Mouse (Mus musculus) lung, embryonic 14.5 days (tissue): ENCODE measurements around the gene Hspa1l. TPM values are rescaled to one million over a fixed set of nuclear protein-coding genes. Genes with fewer than 3 reads are reported as not detected.
"Not testable (repeated sequence)": the region's sequence is repeated elsewhere in the genome, so short reads cannot be mapped to it uniquely, and the experiment has no call there.

Experiments
- ATAC-seq: fragments of 200-750 bp; cut with Nextera tagmentation; 2 replicates; pipeline ENCODE4 v1.8.0; 2017; ENCODE audit warnings: mild to moderate bottlenecking, moderate TSS enrichment, moderate library complexity; ENCODE audit not compliant: insufficient read depth
- DNase-seq: peaks from one replicate; pipeline ENCODE4 v3.0.0-alpha.2; 2015
- H3K27ac ChIP-seq: fragments of 300-500 bp; sonication (generic); 2 replicates; pipeline ENCODE4 v1.5.1; 2014; ENCODE audit warnings: low read depth, mild to moderate bottlenecking, moderate library complexity
- H3K27me3 ChIP-seq: fragments of 300-500 bp; sonication (generic); 2 replicates; pipeline ENCODE4 v1.6.1; 2014; ENCODE audit warnings: low read length, control low read depth; ENCODE audit not compliant: insufficient read depth
- H3K36me3 ChIP-seq: fragments of 300-500 bp; sonication (generic); 2 replicates; pipeline ENCODE4 v1.6.1; 2014; ENCODE audit warnings: control low read depth; ENCODE audit not compliant: insufficient read depth
- H3K4me1 ChIP-seq: fragments of 300-500 bp; sonication (generic); 2 replicates; pipeline ENCODE4 v1.6.1; 2014; ENCODE audit warnings: antibody characterized with exemption, control low read depth; ENCODE audit not compliant: insufficient read depth
- H3K4me2 ChIP-seq: fragments of 300-500 bp; sonication (generic); 2 replicates; pipeline ENCODE4 v1.6.1; 2014; ENCODE audit warnings: mild to moderate bottlenecking
- H3K4me3 ChIP-seq: fragments of 300-500 bp; sonication (generic); 2 replicates; pipeline ENCODE4 v1.5.1; 2014; ENCODE audit warnings: low read depth, low read length
- H3K9ac ChIP-seq: fragments of 300-500 bp; sonication (generic); 2 replicates; pipeline ENCODE4 v1.6.1; 2014
- H3K9me3 ChIP-seq: fragments of 300-500 bp; sonication (generic); 2 replicates; pipeline ENCODE4 v1.6.1; 2016; ENCODE audit warnings: low read depth, low read length, control low read depth
- CTCF ChIP-seq: IDR thresholded peaks from 2 replicates; pipeline ENCODE4 v1.5.1; 2016; ENCODE audit warnings: antibody characterized with exemption, low read depth
- WGBS: fragments of 180-500 bp; shearing (Covaris S2); extraction: QIAGEN DNeasy Blood & Tissue Kit; methylation state at CpG from one replicate; pipeline ENCODE4 v1.1.7; 2014; 5-methylcytosine and 5-hydroxymethylcytosine counted together
- polyA plus RNA-seq: library from polyadenylated mRNA; unstranded; fragments of >200 nt; fragmentation: Nextera tagmentation; extraction: Ambion mirVana; gene quantifications from 2 replicates; pipeline ENCODE4 v1.2.1, GENCODE M21; 2014

The Hspa1l gene
- polyA plus RNA-seq, 1 experiment from 2014 or later: 0.83 TPM

DNA sequence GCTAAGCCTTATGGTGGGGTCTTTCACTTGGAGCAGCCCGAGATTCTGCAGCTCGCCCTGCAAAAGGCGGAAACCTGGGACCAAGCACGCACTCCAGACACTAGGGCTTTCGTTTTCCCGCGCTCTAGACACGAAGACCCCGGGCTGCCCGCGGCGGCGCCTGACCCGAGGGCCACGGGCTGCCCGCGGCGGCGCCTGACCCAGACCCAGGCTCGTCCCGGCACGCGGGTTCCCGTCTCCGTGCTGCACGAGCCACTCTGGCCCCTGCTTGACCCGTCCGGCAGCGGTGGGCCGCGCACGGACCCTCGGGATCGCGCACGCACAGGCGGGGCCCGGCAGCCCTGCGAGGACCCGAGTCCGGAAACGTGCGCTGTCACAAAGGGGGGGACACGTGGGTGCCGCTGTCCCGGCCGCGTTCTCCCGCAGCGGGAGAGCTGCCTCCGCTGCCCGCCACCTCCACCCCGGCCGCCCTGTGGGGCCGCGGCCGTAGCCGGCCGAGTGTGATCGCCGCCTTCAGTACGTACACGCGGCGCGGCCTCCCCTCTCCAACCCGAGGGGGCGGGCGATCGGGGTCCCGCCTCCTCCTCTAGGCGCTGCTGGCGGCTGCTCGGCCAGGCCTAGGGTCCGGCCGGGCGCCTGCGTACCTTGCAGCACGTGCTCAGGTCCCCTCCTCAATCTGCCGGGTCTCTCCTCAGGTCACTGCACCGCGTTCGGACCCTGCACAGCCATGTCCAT is 28.4 kb downstream of the Hspa1l start, which contains the start of gene Vars:
Vars (plus strand) TSS at position 271 of the 735 bp plus-strand sequence.
- H3K4me1 ChIP-seq: peaks cover 23% of the 10 kb centered on the region
- H3K4me3 ChIP-seq: peak within 1 kb of the TSS; percentile 92
- H3K4me2 ChIP-seq: peak within 1 kb of the TSS; percentile 96
- no peaks in the 10 kb centered on the region for H3K27me3 ChIP-seq
- peak within 1 kb of the TSS; percentile 97 for H3K27ac ChIP-seq
- H3K9me3 ChIP-seq: no peaks in the 10 kb centered on the region
- under 1% methylated on average over 81 of the region's 83 CpGs for WGBS
- DNase-seq (peak; percentile 96), ATAC-seq (peak; percentile 94)
- TF ChIP-seq CTCF: no peak
- H3K9ac ChIP-seq: peak within 1 kb of the TSS; percentile 96
- H3K36me3 ChIP-seq: peaks cover 50% of the 10 kb centered on the region

- Histone ChIP-seq H3K27ac (peak overlapping the region; percentile 97), H3K4me2 (peak overlapping the region; percentile 96), H3K36me3 (peaks cover 53% of the 10 kb centered on the region), H3K4me1 (peaks cover 23% of the 10 kb centered on the region), H3K9ac (peak overlapping the region; percentile 96), H3K4me3 (peak overlapping the region; percentile 92), H3K9me3 (no peaks in the 10 kb centered on the region), H3K27me3 (no peaks in the 10 kb centered on the region)
- TF ChIP-seq CTCF: no peak
- WGBS: 1% methylated on average over 35 of the region's 35 CpGs
- DNase-seq: peak; percentile 63
- ATAC-seq: peak; percentile 13
Observed at GRCm38 (mm10) chr17:35001452-35002152, 29.1 kb downstream of the Hspa1l start.

DNA sequence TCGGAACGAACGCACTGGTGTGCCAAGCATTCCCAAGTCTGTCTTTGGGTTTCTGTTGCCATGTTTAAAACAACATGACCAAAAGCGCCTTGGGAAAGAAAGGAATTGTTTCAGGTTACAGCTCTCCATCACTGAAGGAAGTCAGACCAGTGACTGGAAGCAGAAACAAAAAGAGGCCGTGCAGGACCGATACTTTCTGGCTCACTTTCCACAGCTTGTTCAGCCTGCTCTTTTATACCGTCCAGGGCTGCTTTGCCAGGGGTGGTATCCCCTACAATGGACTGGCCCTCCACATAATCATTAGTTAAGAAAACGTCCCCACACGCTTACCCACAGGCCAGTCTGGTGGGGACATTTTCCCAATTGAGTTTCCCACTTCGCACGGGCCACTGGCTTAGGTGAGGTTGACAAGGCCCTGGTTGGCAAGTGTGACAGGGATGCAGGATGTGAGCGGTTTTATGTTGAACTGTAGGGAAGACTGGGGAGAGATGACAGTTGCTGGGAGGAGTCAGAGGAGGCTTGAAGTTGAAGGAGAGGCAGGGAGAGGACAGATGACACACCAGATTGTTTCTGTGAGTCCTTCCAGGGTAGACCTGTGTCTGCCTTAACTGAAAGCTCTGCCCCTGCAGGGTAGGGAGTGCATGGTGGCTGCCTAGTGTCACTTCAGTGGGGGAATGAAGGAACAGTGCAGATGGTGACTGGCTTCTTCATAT is 29.8 kb downstream of the Hspa1l start:
- Histone ChIP-seq H3K9me3 (no peaks in the 10 kb centered on the region), H3K36me3 (peaks cover 59% of the 10 kb centered on the region), H3K4me2 (peak overlapping the region; percentile 96), H3K4me1 (peaks cover 23% of the 10 kb centered on the region), H3K9ac (peak overlapping the region; percentile 96), H3K4me3 (peak overlapping the region; percentile 92), H3K27me3 (no peaks in the 10 kb centered on the region), H3K27ac (peak overlapping the region; percentile 97)
- DNase-seq (peak; percentile 23), ATAC-seq (no peak)
- WGBS: 4% methylated on average over 12 of the region's 12 CpGs
- no peak for TF ChIP-seq CTCF

- Histone ChIP-seq H3K27me3 (no peaks in the 10 kb centered on the region), H3K4me1 (peaks cover 23% of the 10 kb centered on the region), H3K9me3 (no peaks in the 10 kb centered on the region), H3K4me3 (peak overlapping the region; percentile 92), H3K27ac (no peak overlapping the region), H3K4me2 (peak overlapping the region; percentile 96), H3K36me3 (peaks cover 58% of the 10 kb centered on the region), H3K9ac (peak overlapping the region; percentile 96)
- no peak for TF ChIP-seq CTCF
- WGBS: 45% methylated on average over 9 of the region's 9 CpGs
- DNase-seq (no peak), ATAC-seq (no peak)
Observed at GRCm38 (mm10) chr17:35003022-35003838, 30.7 kb downstream of the Hspa1l start.

- Histone ChIP-seq H3K27ac (no peak overlapping the region), H3K9ac (0 out of 2 replicates have a peak overlapping the region, but pooled peaks have one; percentile 16), H3K36me3 (peaks cover 58% of the 10 kb centered on the region), H3K4me3 (no peak overlapping the region), H3K4me2 (no peak overlapping the region; the same call in 1 of the 2 replicates), H3K9me3 (no peaks in the 10 kb centered on the region), H3K27me3 (no peaks in the 10 kb centered on the region), H3K4me1 (peaks cover 16% of the 10 kb centered on the region)
- TF ChIP-seq CTCF: no peak
- ATAC-seq: no peak
- no peak for DNase-seq
- WGBS: 94% methylated on average over 17 of the region's 17 CpGs
Observed at GRCm38 (mm10) chr17:35004075-35004717, 31.7 kb downstream of the Hspa1l start.

- 87% methylated on average over 10 of the region's 10 CpGs for WGBS
- peaks cover 10% of the 10 kb centered on the region for H3K4me1 ChIP-seq
- H3K36me3 ChIP-seq: peaks cover 67% of the 10 kb centered on the region
- TF ChIP-seq CTCF: no peak
- H3K9me3 ChIP-seq: no peaks in the 10 kb centered on the region
- ATAC-seq (no peak), DNase-seq (no peak)
- H3K27ac ChIP-seq: no peak overlapping the region
- no peak overlapping the region for H3K4me2 ChIP-seq
- H3K9ac ChIP-seq: no peak overlapping the region
- H3K4me3 ChIP-seq: no peak overlapping the region
- H3K27me3 ChIP-seq: no peaks in the 10 kb centered on the region
Observed at GRCm38 (mm10) chr17:35005158-35005557, 32.7 kb downstream of the Hspa1l start.

DNA sequence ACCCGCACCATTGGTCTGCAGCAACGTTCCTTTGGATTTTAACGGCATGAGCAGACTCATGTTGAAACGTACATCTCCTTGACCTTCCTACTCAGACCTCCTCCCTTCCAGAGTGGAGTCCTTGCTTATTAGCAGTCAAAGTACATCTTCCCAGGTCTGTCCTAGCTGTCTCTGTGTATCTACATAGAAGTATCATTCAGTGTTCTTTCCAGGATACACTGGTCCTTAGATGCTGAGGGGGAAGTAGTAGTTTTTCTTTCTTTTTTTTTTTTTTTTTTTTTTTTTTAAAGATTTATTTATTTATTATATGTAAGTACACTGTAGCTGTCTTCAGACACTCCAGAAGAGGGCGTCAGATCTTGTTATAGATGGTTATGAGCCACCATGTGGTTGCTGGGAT is 33.4 kb downstream of the Hspa1l start:
- H3K27me3 ChIP-seq, DNase-seq, H3K27ac ChIP-seq, H3K9me3 ChIP-seq, H3K4me3 ChIP-seq, ATAC-seq, H3K4me2 ChIP-seq, H3K9ac ChIP-seq: not testable (repeated sequence)
- WGBS: 92% methylated on average over 4 of the region's 5 CpGs
- Histone ChIP-seq H3K4me1 (peaks cover 10% of the 10 kb centered on the region), H3K36me3 (peaks cover 74% of the 10 kb centered on the region)
